Mouse (Mus musculus) hindbrain, postnatal 0 days (tissue): Measurements from ENCODE around the gene Tanc1. TPM values are rescaled to one million over a fixed set of nuclear protein-coding genes. Genes with fewer than 3 reads are reported as not detected.
A peak's percentile ranks its signal among the peaks of the same experiment; 100 is the strongest.

Source experiments
- ATAC-seq: fragments of 200-750 bp; cut with Nextera tagmentation; 2 replicates; pipeline ENCODE4 v1.8.0; 2017; ENCODE audit warnings: mild to moderate bottlenecking, moderate TSS enrichment, moderate library complexity
- DNase-seq: peaks from one replicate; pipeline ENCODE4 v3.0.0-alpha.2; 2015; ENCODE audit warnings: low spot score
- H3K27ac ChIP-seq: fragments of 300-500 bp; sonication (generic); 2 replicates; pipeline ENCODE4 v1.5.1; 2014; ENCODE audit warnings: mild to moderate bottlenecking
- H3K27me3 ChIP-seq: fragments of 300-500 bp; sonication (generic); 2 replicates; pipeline ENCODE4 v1.6.1; 2014; ENCODE audit warnings: low read length, mixed read lengths; ENCODE audit not compliant: insufficient read depth
- H3K36me3 ChIP-seq: fragments of 300-500 bp; sonication (generic); 2 replicates; pipeline ENCODE4 v1.6.1; 2014; ENCODE audit warnings: low read length, mixed read lengths; ENCODE audit not compliant: insufficient read depth
- H3K4me1 ChIP-seq: fragments of 300-500 bp; sonication (generic); 2 replicates; pipeline ENCODE4 v1.6.1; 2014; ENCODE audit warnings: antibody characterized with exemption, low read length, mixed read lengths; ENCODE audit not compliant: insufficient read depth
- H3K4me2 ChIP-seq: fragments of 300-500 bp; sonication (generic); 2 replicates; pipeline ENCODE4 v1.6.1; 2014; ENCODE audit warnings: low read depth, mild to moderate bottlenecking, low read length, moderate library complexity, mixed read lengths
- H3K4me3 ChIP-seq: fragments of 300-500 bp; sonication (generic); 2 replicates; pipeline ENCODE4 v1.5.1; 2014; ENCODE audit warnings: low read length
- H3K9ac ChIP-seq: fragments of 300-500 bp; sonication (generic); replicated peaks from 2 replicates; pipeline ENCODE4 v1.6.1; 2014; ENCODE audit warnings: mild to moderate bottlenecking, low read length, moderate library complexity, mixed read lengths
- H3K9me3 ChIP-seq: fragments of 300-500 bp; sonication (generic); 2 replicates; pipeline ENCODE4 v1.6.1; 2016; ENCODE audit warnings: low read length, mixed read lengths
- CTCF ChIP-seq: IDR thresholded peaks from 2 replicates; pipeline ENCODE4 v1.5.1; 2016; ENCODE audit warnings: antibody characterized with exemption, control low read depth, low read depth
- WGBS: fragments of 180-500 bp; shearing (Covaris S2); extraction: QIAGEN DNeasy Blood & Tissue Kit; methylation state at CpG from one replicate; pipeline ENCODE4 v1.1.7; 2014; 5-methylcytosine and 5-hydroxymethylcytosine counted together
- polyA plus RNA-seq: library from polyadenylated mRNA; unstranded; fragments of >200 nt; fragmentation: Nextera tagmentation; extraction: Ambion mirVana; gene quantifications from 2 replicates; pipeline ENCODE4 v1.2.1, GENCODE M21; 2015
- total RNA-seq: library from RNA; depleted of rRNA; stranded (reverse); fragments of >200 nt; gene quantifications from 2 replicates; pipeline ENCODE4 v1.2.3, GENCODE M21; 2014

Tanc1 gene
- total and polyA plus RNA-seq, 2 experiments from 2014 or later, result 4.2 to 12.1 TPM

GRCm38 (mm10) chr2:59812641-59813040, 200.8 kb downstream of the Tanc1 start:
- no peaks in the 10 kb centered on the region for H3K36me3 ChIP-seq
- H3K9ac ChIP-seq, result no peak overlapping the region
- peaks cover 9% of the 10 kb centered on the region for H3K4me1 ChIP-seq
- no peak overlapping the region for H3K4me2 ChIP-seq
- ATAC-seq, result no peak
- no peak for DNase-seq
- WGBS, result 89% methylated on average over 1 of the region's 1 CpGs
- no peak for TF ChIP-seq CTCF
- H3K4me3 ChIP-seq, result no peak overlapping the region
- no peaks in the 10 kb centered on the region for H3K27me3 ChIP-seq
- 0 out of 2 replicates have a peak overlapping the region, but pooled peaks have one; percentile 26 for H3K27ac ChIP-seq
- H3K9me3 ChIP-seq, result no peaks in the 10 kb centered on the region

- TF ChIP-seq CTCF, result no peak
- WGBS, result 64% methylated on average over 13 of the region's 13 CpGs
Measured at GRCm38 (mm10) chr2:59813457-59813856, 201.6 kb downstream of the Tanc1 start.

GRCm38 (mm10) chr2:59814997-59815396, 203.2 kb downstream of the Tanc1 start:
- DNase-seq (no peak), ATAC-seq (no peak)
- H3K27me3 ChIP-seq, result no peaks in the 10 kb centered on the region
- no peak for TF ChIP-seq CTCF
- no peak overlapping the region for H3K27ac ChIP-seq
- H3K9ac ChIP-seq, result no peak overlapping the region
- peaks cover 9% of the 10 kb centered on the region for H3K4me1 ChIP-seq
- H3K4me2 ChIP-seq, result no peak overlapping the region
- no peak overlapping the region for H3K4me3 ChIP-seq
- H3K9me3 ChIP-seq, result no peaks in the 10 kb centered on the region
- WGBS, result 92% methylated on average over 8 of the region's 8 CpGs
- no peaks in the 10 kb centered on the region; the same call in 1 of the 2 replicates for H3K36me3 ChIP-seq

More at GRCm38 (mm10) chr2:59813457-59813856, 201.6 kb downstream of the Tanc1 start:
- ATAC-seq (peak; percentile 79), DNase-seq (peak; percentile 62)
- Histone ChIP-seq H3K36me3 (no peaks in the 10 kb centered on the region), H3K27ac (peak overlapping the region; percentile 54; the same call in 1 of the 2 replicates), H3K27me3 (no peaks in the 10 kb centered on the region), H3K4me2 (no peak overlapping the region), H3K9ac (no peak overlapping the region), H3K4me3 (no peak overlapping the region), H3K9me3 (no peaks in the 10 kb centered on the region), H3K4me1 (peaks cover 9% of the 10 kb centered on the region)

GRCm38 (mm10) chr2:59818663-59819062, 206.8 kb downstream of the Tanc1 start:
- no peaks in the 10 kb centered on the region for H3K4me1 ChIP-seq
- H3K4me3 ChIP-seq, result no peak overlapping the region
- 98% methylated on average over 15 of the region's 15 CpGs for WGBS
- no peak overlapping the region for H3K4me2 ChIP-seq
- H3K27me3 ChIP-seq, result no peaks in the 10 kb centered on the region
- no peak overlapping the region for H3K9ac ChIP-seq
- DNase-seq, result no peak
- no peaks in the 10 kb centered on the region for H3K9me3 ChIP-seq
- TF ChIP-seq CTCF, result no peak
- no peak overlapping the region for H3K27ac ChIP-seq
- no peak for ATAC-seq
- no peaks in the 10 kb centered on the region; the same call in 1 of the 2 replicates for H3K36me3 ChIP-seq

- Histone ChIP-seq H3K4me2 (no peak overlapping the region), H3K4me1 (no peaks in the 10 kb centered on the region), H3K27ac (peak overlapping the region; percentile 64), H3K36me3 (no peaks in the 10 kb centered on the region; the same call in 1 of the 2 replicates), H3K27me3 (no peaks in the 10 kb centered on the region), H3K4me3 (no peak overlapping the region), H3K9me3 (no peaks in the 10 kb centered on the region), H3K9ac (no peak overlapping the region)
- TF ChIP-seq CTCF, result no peak
- ATAC-seq (peak; percentile 38; the same call in 1 of the 2 replicates), DNase-seq (no peak)
- WGBS, result 64% methylated on average over 6 of the region's 6 CpGs
Measured at GRCm38 (mm10) chr2:59819415-59819814, 207.6 kb downstream of the Tanc1 start.

GRCm38 (mm10) chr2:59820088-59820487, 208.2 kb downstream of the Tanc1 start:
- no peak for TF ChIP-seq CTCF
- WGBS, result 76% methylated on average over 15 of the region's 15 CpGs
- no peaks in the 10 kb centered on the region for H3K9me3 ChIP-seq
- no peak overlapping the region for H3K9ac ChIP-seq
- H3K27me3 ChIP-seq, result no peaks in the 10 kb centered on the region
- no peak for DNase-seq
- peak overlapping the region; percentile 64; the same call in 1 of the 2 replicates for H3K27ac ChIP-seq
- ATAC-seq, result no peak
- H3K4me3 ChIP-seq, result no peak overlapping the region
- no peaks in the 10 kb centered on the region; the same call in 1 of the 2 replicates for H3K36me3 ChIP-seq
- no peak overlapping the region for H3K4me2 ChIP-seq
- H3K4me1 ChIP-seq, result no peaks in the 10 kb centered on the region

GRCm38 (mm10) chr2:59821044-59821443, 209.2 kb downstream of the Tanc1 start:
- Histone ChIP-seq H3K27ac (0 out of 2 replicates have a peak overlapping the region, but pooled peaks have one; percentile 22), H3K27me3 (no peaks in the 10 kb centered on the region), H3K4me3 (no peak overlapping the region), H3K9me3 (no peaks in the 10 kb centered on the region), H3K9ac (no peak overlapping the region), H3K4me2 (no peak overlapping the region), H3K4me1 (no peaks in the 10 kb centered on the region), H3K36me3 (no peaks in the 10 kb centered on the region; the same call in 1 of the 2 replicates)
- 73% methylated on average over 2 of the region's 2 CpGs for WGBS
- ATAC-seq, result no peak
- no peak for TF ChIP-seq CTCF
- DNase-seq, result no peak
